Mouse (Mus musculus): Measurements from ENCODE around the gene Efcab14. TPM values are rescaled to one million over a fixed set of nuclear protein-coding genes. Genes with fewer than 3 reads are reported as not detected.

The Efcab14 gene
- total RNA-seq, 2 experiments from 2014 or later, result 77.2 to 91.0 TPM

Other genes starting within 250 kb of the Efcab14 start
- gene Cyp4a14, start 241.6 kb upstream of the Efcab14 start, total RNA-seq (2021), result under 1 TPM in 1 of 2 experiments, not detected in 1; 0.46 TPM
- gene Cyp4a10, start 219.5 kb upstream of the Efcab14 start, total RNA-seq (2021), result under 1 TPM in 1 of 2 experiments, not detected in 1; 0.53 TPM
- gene Cyp4a31, start 174.1 kb upstream of the Efcab14 start, total RNA-seq (2021), result not detected
- gene Cyp4a32, start 136.8 kb upstream of the Efcab14 start, total RNA-seq (2021), result not detected
- 10 to 100 TPM; 28.9 to 33.3 TPM for gene Cyp4b1, start 90.0 kb upstream of the Efcab14 start, total RNA-seq (2021)
- gene Tex38, start 43.3 kb downstream of the Efcab14 start, total RNA-seq (2021), result 1 to 10 TPM; 2.0 to 2.3 TPM
- 10 to 100 TPM; 45.2 to 51.9 TPM for gene Atpaf1, start 47.1 kb downstream of the Efcab14 start, total RNA-seq (2021)
- gene Mob3c, start 90.3 kb downstream of the Efcab14 start, total RNA-seq (2021), result 10 to 100 TPM; 17.8 to 19.5 TPM
- gene Mknk1, start 101.5 kb downstream of the Efcab14 start, total RNA-seq (2021), result 10 to 100 TPM; 30.2 to 37.4 TPM
- not detected for gene Kncn, start 146.7 kb downstream of the Efcab14 start, total RNA-seq (2021)
- not detected for gene 6430628N08Rik, start 152.9 kb downstream of the Efcab14 start, total RNA-seq (2021)
- not detected for gene Dmbx1, start 202.2 kb downstream of the Efcab14 start, total RNA-seq (2021)